Mouse (Mus musculus) kidney, adult 2 months (tissue): Measurements from ENCODE around the gene Ism2.

ENCODE experiments used
- CTCF ChIP-seq: fragments of 200-500 bp; conservative IDR thresholded peaks from 2 replicates; pipeline ENCODE4 v1.5.1; 2011; ENCODE audit warnings: low read depth, mild to moderate bottlenecking, control low read depth, low read length, moderate library complexity, mixed read lengths; ENCODE audit not compliant: insufficient read depth, insufficient read length
- POLR2A ChIP-seq: fragments of 200-500 bp; IDR thresholded peaks from one replicate; pipeline ENCODE4 v1.6.1; 2011; ENCODE audit warnings: low read depth, low read length, control low read depth

DNA sequence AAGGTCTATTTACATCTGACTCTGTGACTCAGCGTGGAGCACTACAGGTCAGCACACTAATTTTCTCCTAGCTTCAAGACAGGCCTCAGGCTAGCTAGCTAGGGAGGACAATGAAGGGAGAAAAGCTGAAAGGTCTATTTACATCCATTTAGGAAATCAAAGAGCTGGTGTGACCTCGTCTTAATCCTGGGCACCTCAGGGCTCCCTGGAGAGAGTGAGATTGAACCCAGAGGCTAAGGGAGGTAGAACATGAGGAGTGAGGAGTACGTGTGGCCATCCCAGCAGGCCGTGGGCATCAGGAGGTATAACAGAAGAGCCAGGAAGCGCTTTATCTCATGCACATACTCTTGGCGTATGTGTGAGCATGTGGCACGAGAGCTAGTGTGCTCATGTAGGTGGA is 15.8 kb downstream of the Ism2 start:
- no peak for TF ChIP-seq POLR2A
- no peak for TF ChIP-seq CTCF
